Mouse (Mus musculus) bone marrow macrophage, adult 2 months (primary cell): ENCODE measurements at regions not wholly inside any gene's neighbourhood (a gene's known extent, or its start where the extent isn't known, plus 50 kb on each side); places are given as distances from the start of the nearest gene placed in this dataset.

Experiments used
- CTCF ChIP-seq: IDR thresholded peaks from 2 replicates; pipeline ENCODE4 v1.5.1; 2012; ENCODE audit warnings: low read depth, mild to moderate bottlenecking, low read length, moderate library complexity
- POLR2A ChIP-seq: IDR thresholded peaks from 2 replicates; pipeline ENCODE4 v1.6.1; 2012; ENCODE audit warnings: mild to moderate bottlenecking, low read depth, low read length, borderline replicate concordance

DNA sequence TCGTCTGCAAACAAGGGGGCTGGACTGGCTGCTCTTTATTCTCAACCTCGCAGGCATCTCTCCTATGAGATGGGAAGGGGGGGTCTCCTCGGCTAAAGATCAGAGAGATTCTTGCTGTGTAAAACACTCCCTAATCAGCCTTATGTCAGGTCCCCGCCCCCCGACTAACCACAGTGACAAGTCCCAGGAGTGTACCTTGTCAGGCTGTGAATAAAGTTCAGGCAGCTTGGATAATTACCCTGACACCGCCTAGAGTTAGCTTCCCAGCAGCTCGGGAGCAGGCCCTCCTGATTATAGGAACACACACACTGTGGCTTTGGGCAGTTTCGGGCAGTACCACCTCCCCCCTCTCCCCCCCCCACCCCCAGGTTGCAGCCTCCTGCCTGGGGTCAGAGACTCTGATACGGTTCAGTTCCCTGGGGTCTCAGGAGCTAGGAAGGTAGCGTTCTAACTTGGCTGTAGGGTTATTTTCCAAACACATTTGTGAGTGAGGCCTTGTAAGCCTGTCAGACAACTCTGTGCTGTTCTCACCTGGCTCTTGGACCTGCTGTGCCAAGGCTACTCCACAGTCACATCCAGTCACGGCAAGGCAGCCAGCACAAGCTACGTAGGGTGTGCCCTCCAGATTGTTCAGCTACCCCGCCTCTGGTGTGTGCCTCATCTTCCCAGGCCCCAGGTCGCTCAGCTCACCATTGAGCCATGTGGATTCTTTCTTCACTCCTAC, 461.0 kb upstream of the Zmiz1 start:
- TF ChIP-seq CTCF: no peak
- no peak for TF ChIP-seq POLR2A
